Mouse (Mus musculus) adrenal gland, postnatal 10 days (tissue): ENCODE measurements around the gene Megf8. TPM values are rescaled to one million over a fixed set of nuclear protein-coding genes. Genes with fewer than 3 reads are reported as not detected.

Experiments
- DNase-seq: peaks from one replicate; pipeline ENCODE4 v3.0.0; 2021; ENCODE audit warnings: mixed read lengths
- long read RNA-seq, 2 experiments: library from polyadenylated mRNA; stranded (forward); transcript quantifications; one replicate each; pipeline ENCODE4 v2.0.0; 2021
- total RNA-seq, 2 experiments: library from RNA; stranded (reverse); gene quantifications; 2 replicates each; pipeline ENCODE4 v1.2.3; 2021

The Megf8 gene
- total RNA-seq = 10 to 100 TPM; 31.1 to 41.0 TPM
- long read RNA-seq, experiment 1, partial matches to known transcripts = 21 of 22 reads
- long read RNA-seq, experiment 1, other reads (novel, unspliced or antisense) = 1 of 22 reads
- long read RNA-seq, experiment 2, full-length matches to known transcripts = 1 of 29 reads
- long read RNA-seq, experiment 2, partial matches to known transcripts = 26 of 29 reads
- long read RNA-seq, experiment 2, other reads (novel, unspliced or antisense) = 2 of 29 reads

GRCm38 (mm10) chr7:25316532-25317445, at the start of gene Megf8:
TSS of gene Megf8 (plus strand) at chr7:25317164.
- peak; percentile 95 for DNase-seq

- DNase-seq = peak; percentile 98
Observed at GRCm38 (mm10) chr7:25267301-25267750, 49.6 kb upstream of the Megf8 start, which contains the start of gene Cic. TSS of gene Cic (plus strand) at chr7:25267704.

- peak; percentile 97 for DNase-seq
Observed at GRCm38 (mm10) chr7:25267751-25268463, 49.1 kb upstream of the Megf8 start.

- DNase-seq = no peak
Observed at GRCm38 (mm10) chr7:25268588-25268987, 48.4 kb upstream of the Megf8 start.

GRCm38 (mm10) chr7:25269029-25269428, 47.9 kb upstream of the Megf8 start:
- DNase-seq = peak; percentile 22

GRCm38 (mm10) chr7:25269545-25270271, 47.3 kb upstream of the Megf8 start:
- peak; percentile 10 for DNase-seq

GRCm38 (mm10) chr7:25270652-25271633, 46.0 kb upstream of the Megf8 start:
- no peak for DNase-seq

GRCm38 (mm10) chr7:25271651-25272444, 45.1 kb upstream of the Megf8 start:
- DNase-seq = no peak

- no peak for DNase-seq
Observed at GRCm38 (mm10) chr7:25272445-25273258, 44.3 kb upstream of the Megf8 start.

- DNase-seq = no peak
Observed at GRCm38 (mm10) chr7:25273259-25274241, 43.4 kb upstream of the Megf8 start.

- DNase-seq = no peak
Observed at GRCm38 (mm10) chr7:25274571-25274970, 42.4 kb upstream of the Megf8 start.

GRCm38 (mm10) chr7:25274996-25275395, 42.0 kb upstream of the Megf8 start:
- no peak for DNase-seq

GRCm38 (mm10) chr7:25275555-25276298, 41.2 kb upstream of the Megf8 start:
- DNase-seq = no peak

- DNase-seq = no peak
Observed at GRCm38 (mm10) chr7:25277405-25277804, 39.6 kb upstream of the Megf8 start.

GRCm38 (mm10) chr7:25277998-25278340, 39.0 kb upstream of the Megf8 start:
- no peak for DNase-seq

- peak; percentile 87 for DNase-seq
Observed at GRCm38 (mm10) chr7:25278341-25279075, 38.5 kb upstream of the Megf8 start.
